Mouse (Mus musculus): Measurements from ENCODE around the gene Shld2. TPM values are rescaled to one million over a fixed set of nuclear protein-coding genes. Genes with fewer than 3 reads are reported as not detected.

The Shld2 gene
- polyA plus RNA-seq, 1 experiment from 2014 or later, result 10.0 TPM

DNA sequence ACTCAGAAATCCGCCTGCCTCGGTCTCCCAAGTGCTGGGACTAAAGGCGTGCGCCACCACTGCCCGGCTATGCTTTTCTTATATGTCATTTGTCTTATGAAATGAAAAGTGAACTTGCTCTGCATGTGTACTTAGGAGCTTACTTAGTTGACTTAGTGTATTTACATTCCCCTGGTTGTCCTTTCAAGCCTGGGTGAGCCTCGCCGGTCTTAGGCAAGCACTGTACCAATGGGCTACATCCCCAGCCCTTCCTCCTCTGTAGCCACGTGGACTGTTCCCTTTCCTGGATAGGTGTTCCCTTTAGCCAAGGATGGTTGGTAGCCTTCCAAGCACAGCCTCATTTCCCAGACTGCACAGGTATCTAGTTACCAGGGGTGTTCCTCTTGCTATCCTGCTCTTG lies 38.7 kb upstream of the Shld2 start:
- Histone ChIP-seq H3K4me1 (ENCODE audit: control insufficient read depth, insufficient read depth, low read length) (no peaks in the 10 kb centered on the region), H3K27me3 (ENCODE audit: control insufficient read depth, insufficient read depth, low read length) (no peaks in the 10 kb centered on the region), H3K27ac (replicated peaks; ENCODE audit: low read depth, low read length) (no peak overlapping the region), H3K9me3 (replicated peaks; ENCODE audit: control insufficient read depth, low read length) (no peaks in the 10 kb centered on the region), H3K9ac (replicated peaks; ENCODE audit: low read length) (no peak overlapping the region), H3K36me3 (replicated peaks; ENCODE audit: control insufficient read depth, insufficient read depth, low read depth, low read length) (no peaks in the 10 kb centered on the region), H3K4me2 (ENCODE audit: low read depth, low read length) (no peak overlapping the region), H3K4me3 (ENCODE audit: low read depth, low read length) (no peak overlapping the region)
- no peak for ATAC-seq (replicated peaks; ENCODE audit: insufficient number of reproducible peaks, low FRiP score, low TSS enrichment, low read depth)
- no peak for DNase-seq (ENCODE audit: low spot score)
- 84% methylated on average over 8 of the region's 8 CpGs for WGBS

DNA sequence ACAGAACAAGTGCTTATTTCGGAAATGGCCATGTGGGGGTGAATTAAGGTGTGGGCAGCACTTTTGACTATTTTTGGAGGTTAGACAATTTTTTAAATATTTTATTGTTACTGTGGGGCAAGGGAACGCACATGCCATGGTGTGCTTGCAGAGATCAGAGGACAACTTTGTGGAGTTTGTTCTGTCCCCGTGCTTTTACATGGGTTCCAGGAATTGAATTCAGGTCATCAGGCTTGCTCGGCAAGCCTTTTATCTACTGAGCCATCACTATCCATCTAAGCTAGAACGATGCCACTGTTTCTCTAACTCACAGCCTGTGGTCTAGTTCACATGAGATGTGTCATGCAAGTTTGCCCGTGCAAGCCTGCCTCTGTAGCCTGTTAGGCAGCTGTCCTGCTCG lies 38.0 kb upstream of the Shld2 start:
- Histone ChIP-seq H3K9ac (replicated peaks; ENCODE audit: low read length) (no peak overlapping the region), H3K9me3 (replicated peaks; ENCODE audit: control insufficient read depth, low read length) (no peaks in the 10 kb centered on the region), H3K27ac (replicated peaks; ENCODE audit: low read depth, low read length) (no peak overlapping the region), H3K27me3 (ENCODE audit: control insufficient read depth, insufficient read depth, low read length) (no peaks in the 10 kb centered on the region), H3K4me1 (ENCODE audit: control insufficient read depth, insufficient read depth, low read length) (no peaks in the 10 kb centered on the region), H3K36me3 (replicated peaks; ENCODE audit: control insufficient read depth, insufficient read depth, low read depth, low read length) (no peaks in the 10 kb centered on the region), H3K4me2 (ENCODE audit: low read depth, low read length) (no peak overlapping the region), H3K4me3 (ENCODE audit: low read depth, low read length) (no peak overlapping the region)
- 79% methylated on average over 7 of the region's 7 CpGs for WGBS
- ATAC-seq (replicated peaks; ENCODE audit: insufficient number of reproducible peaks, low FRiP score, low TSS enrichment, low read depth) (no peak), DNase-seq (ENCODE audit: low spot score) (no peak)

DNA sequence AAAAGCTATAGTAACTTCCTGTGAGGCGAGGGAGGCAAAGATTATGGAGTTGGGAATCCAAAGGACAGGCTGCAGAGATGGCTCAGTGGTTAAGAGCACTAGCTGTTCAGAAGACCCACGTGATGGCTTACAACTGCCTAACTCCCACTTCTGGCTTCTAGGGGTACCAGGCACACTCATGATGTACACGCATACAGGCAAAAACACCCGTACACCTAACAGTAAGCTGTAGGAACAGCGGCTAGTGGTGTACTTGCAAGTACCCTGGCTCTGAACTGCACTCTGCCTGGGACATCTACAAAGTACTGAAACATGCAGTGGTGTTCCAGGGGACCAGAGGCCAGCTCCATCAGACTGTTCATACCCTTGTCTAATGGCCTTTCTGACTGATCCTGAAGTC lies 36.8 kb upstream of the Shld2 start:
- WGBS, result 95% methylated on average over 5 of the region's 5 CpGs
- H3K4me1 ChIP-seq (ENCODE audit: control insufficient read depth, insufficient read depth, low read length), result no peaks in the 10 kb centered on the region
- H3K27ac ChIP-seq (replicated peaks; ENCODE audit: low read depth, low read length), result no peak overlapping the region
- peaks cover under 1% of the 10 kb centered on the region for H3K36me3 ChIP-seq (replicated peaks; ENCODE audit: control insufficient read depth, insufficient read depth, low read depth, low read length)
- no peak for ATAC-seq (replicated peaks; ENCODE audit: insufficient number of reproducible peaks, low FRiP score, low TSS enrichment, low read depth)
- no peak overlapping the region for H3K9ac ChIP-seq (replicated peaks; ENCODE audit: low read length)
- no peaks in the 10 kb centered on the region for H3K9me3 ChIP-seq (replicated peaks; ENCODE audit: control insufficient read depth, low read length)
- no peak for DNase-seq (ENCODE audit: low spot score)
- no peak overlapping the region for H3K4me3 ChIP-seq (ENCODE audit: low read depth, low read length)
- no peak overlapping the region for H3K4me2 ChIP-seq (ENCODE audit: low read depth, low read length)
- H3K27me3 ChIP-seq (ENCODE audit: control insufficient read depth, insufficient read depth, low read length), result no peaks in the 10 kb centered on the region

DNA sequence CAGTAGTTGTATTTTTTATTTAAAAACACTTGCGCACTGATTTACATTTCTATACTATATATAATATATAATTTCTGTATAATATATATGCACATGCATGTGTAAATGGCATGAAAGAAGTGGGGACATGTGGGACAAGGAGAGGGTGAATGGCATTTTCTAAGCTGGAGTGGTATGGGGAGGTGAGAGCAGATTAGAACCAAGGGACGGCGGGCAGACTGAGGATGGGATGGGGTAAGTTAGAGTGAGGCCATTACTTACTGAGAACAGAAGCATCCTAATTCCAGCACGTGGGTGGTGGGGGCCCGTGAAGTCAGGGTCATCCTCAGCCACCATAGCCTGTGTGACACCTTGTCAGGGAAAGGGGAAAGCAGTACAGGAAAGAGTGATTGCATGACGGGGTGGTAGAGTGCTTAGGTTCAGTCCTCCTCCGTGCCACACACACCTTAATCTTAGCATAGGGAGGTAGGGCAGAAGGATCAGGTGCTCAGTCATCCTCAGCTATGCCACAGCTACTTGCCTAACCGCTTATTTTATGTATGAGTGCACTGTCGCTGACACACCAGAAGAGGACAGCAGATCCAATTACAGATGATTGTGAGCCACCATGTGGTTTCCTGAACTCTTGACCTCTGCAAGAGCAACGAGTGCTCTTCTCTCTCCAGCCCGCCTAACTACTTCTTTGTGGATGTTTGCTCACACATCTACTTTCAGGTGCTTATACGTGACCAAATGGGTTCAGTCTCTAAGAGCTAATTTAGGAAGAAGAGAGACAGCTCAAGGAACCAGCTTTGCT lies 35.7 kb upstream of the Shld2 start:
- Histone ChIP-seq H3K9ac (replicated peaks; ENCODE audit: low read length) (no peak overlapping the region), H3K36me3 (replicated peaks; ENCODE audit: control insufficient read depth, insufficient read depth, low read depth, low read length) (peaks cover 2% of the 10 kb centered on the region), H3K27ac (replicated peaks; ENCODE audit: low read depth, low read length) (no peak overlapping the region), H3K9me3 (replicated peaks; ENCODE audit: control insufficient read depth, low read length) (no peaks in the 10 kb centered on the region), H3K4me2 (ENCODE audit: low read depth, low read length) (no peak overlapping the region), H3K4me1 (ENCODE audit: control insufficient read depth, insufficient read depth, low read length) (no peaks in the 10 kb centered on the region), H3K4me3 (ENCODE audit: low read depth, low read length) (no peak overlapping the region), H3K27me3 (ENCODE audit: control insufficient read depth, insufficient read depth, low read length) (no peaks in the 10 kb centered on the region)
- ATAC-seq (replicated peaks; ENCODE audit: insufficient number of reproducible peaks, low FRiP score, low TSS enrichment, low read depth) (0 out of 2 replicates have a peak, but pooled peaks have one; percentile 48), DNase-seq (ENCODE audit: low spot score) (peak; percentile 20)
- WGBS, result 56% methylated on average over 12 of the region's 12 CpGs

DNA sequence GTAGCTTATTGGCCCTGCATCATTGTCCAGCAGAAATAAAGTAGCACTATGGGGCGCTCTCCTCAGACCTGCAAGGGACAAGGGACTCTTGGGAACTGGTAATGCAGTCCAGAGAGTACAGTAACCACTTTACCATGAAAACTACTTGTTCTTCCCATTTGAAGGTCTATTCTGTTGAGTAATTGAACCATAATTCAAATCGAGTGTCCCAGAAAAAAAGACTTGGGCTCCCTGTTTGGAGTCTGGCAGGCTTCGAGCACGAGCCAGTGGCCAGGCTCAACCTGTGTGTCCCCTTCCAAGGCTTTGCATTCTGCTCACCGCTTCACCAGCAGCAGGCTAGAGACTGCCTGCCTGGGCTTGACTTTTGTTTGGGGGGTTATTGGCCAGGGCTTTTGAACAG lies 34.1 kb upstream of the Shld2 start:
- H3K27me3 ChIP-seq (ENCODE audit: control insufficient read depth, insufficient read depth, low read length), result no peaks in the 10 kb centered on the region
- no peak for DNase-seq (ENCODE audit: low spot score)
- no peak overlapping the region for H3K9ac ChIP-seq (replicated peaks; ENCODE audit: low read length)
- H3K4me2 ChIP-seq (ENCODE audit: low read depth, low read length), result no peak overlapping the region
- peaks cover 2% of the 10 kb centered on the region for H3K36me3 ChIP-seq (replicated peaks; ENCODE audit: control insufficient read depth, insufficient read depth, low read depth, low read length)
- no peak for ATAC-seq (replicated peaks; ENCODE audit: insufficient number of reproducible peaks, low FRiP score, low TSS enrichment, low read depth)
- whole genome bisulfite sequencing, result 83% methylated on average over 5 of the region's 5 CpGs
- H3K4me1 ChIP-seq (ENCODE audit: control insufficient read depth, insufficient read depth, low read length), result no peaks in the 10 kb centered on the region
- H3K27ac ChIP-seq (replicated peaks; ENCODE audit: low read depth, low read length), result no peak overlapping the region
- no peaks in the 10 kb centered on the region for H3K9me3 ChIP-seq (replicated peaks; ENCODE audit: control insufficient read depth, low read length)
- H3K4me3 ChIP-seq (ENCODE audit: low read depth, low read length), result no peak overlapping the region

DNA sequence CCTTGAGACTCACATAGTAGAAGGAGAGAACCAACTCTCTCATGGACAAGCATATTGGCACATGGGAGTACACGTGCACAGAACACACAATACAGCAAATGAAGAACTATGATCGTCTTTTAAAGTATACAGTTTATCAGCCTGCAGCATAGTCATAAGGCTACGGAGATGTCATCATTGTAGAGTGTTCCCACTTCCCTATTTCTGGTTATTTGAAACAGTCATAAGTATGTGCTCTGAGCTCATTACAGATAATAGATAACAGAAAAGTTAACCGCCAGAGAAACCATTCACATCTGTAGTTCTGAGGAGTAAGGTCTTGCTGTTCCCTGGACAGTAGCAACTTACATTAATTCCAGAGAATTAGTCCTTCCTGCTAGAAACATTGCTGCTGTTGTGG lies 32.8 kb upstream of the Shld2 start:
- 88% methylated on average over 4 of the region's 4 CpGs for WGBS
- Histone ChIP-seq H3K9me3 (replicated peaks; ENCODE audit: control insufficient read depth, low read length) (no peaks in the 10 kb centered on the region), H3K9ac (replicated peaks; ENCODE audit: low read length) (no peak overlapping the region), H3K4me3 (ENCODE audit: low read depth, low read length) (no peak overlapping the region), H3K27me3 (ENCODE audit: control insufficient read depth, insufficient read depth, low read length) (no peaks in the 10 kb centered on the region), H3K4me1 (ENCODE audit: control insufficient read depth, insufficient read depth, low read length) (no peaks in the 10 kb centered on the region), H3K27ac (replicated peaks; ENCODE audit: low read depth, low read length) (no peak overlapping the region), H3K4me2 (ENCODE audit: low read depth, low read length) (no peak overlapping the region), H3K36me3 (replicated peaks; ENCODE audit: control insufficient read depth, insufficient read depth, low read depth, low read length) (peaks cover 2% of the 10 kb centered on the region)
- DNase-seq (ENCODE audit: low spot score) (no peak), ATAC-seq (replicated peaks; ENCODE audit: insufficient number of reproducible peaks, low FRiP score, low TSS enrichment, low read depth) (no peak)

DNA sequence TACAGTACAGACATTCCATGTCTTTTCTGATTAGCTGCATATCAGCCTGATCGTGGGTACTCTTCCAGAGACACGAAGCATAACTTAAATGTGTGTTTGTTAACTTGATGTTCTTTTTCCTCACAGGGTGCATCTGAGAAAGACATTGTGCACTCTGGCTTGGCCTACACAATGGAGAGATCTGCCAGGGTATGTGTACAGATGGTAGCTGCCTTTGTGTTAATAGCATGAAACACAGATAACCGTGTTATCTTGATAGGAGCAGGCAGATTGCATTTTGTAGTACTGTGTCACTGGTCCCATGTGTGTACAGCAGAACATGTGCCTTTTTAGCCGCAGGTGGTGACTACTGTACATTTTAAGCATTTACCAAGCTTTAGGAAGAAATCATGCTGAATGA lies 31.7 kb upstream of the Shld2 start:
- Histone ChIP-seq H3K27ac (replicated peaks; ENCODE audit: low read depth, low read length) (no peak overlapping the region), H3K36me3 (replicated peaks; ENCODE audit: control insufficient read depth, insufficient read depth, low read depth, low read length) (peaks cover 2% of the 10 kb centered on the region), H3K4me1 (ENCODE audit: control insufficient read depth, insufficient read depth, low read length) (no peaks in the 10 kb centered on the region), H3K4me3 (ENCODE audit: low read depth, low read length) (no peak overlapping the region), H3K27me3 (ENCODE audit: control insufficient read depth, insufficient read depth, low read length) (no peaks in the 10 kb centered on the region), H3K9me3 (replicated peaks; ENCODE audit: control insufficient read depth, low read length) (no peaks in the 10 kb centered on the region), H3K4me2 (ENCODE audit: low read depth, low read length) (no peak overlapping the region), H3K9ac (replicated peaks; ENCODE audit: low read length) (no peak overlapping the region)
- ATAC-seq (replicated peaks; ENCODE audit: insufficient number of reproducible peaks, low FRiP score, low TSS enrichment, low read depth) (no peak), DNase-seq (ENCODE audit: low spot score) (no peak)
- WGBS, result 86% methylated on average over 4 of the region's 4 CpGs

DNA sequence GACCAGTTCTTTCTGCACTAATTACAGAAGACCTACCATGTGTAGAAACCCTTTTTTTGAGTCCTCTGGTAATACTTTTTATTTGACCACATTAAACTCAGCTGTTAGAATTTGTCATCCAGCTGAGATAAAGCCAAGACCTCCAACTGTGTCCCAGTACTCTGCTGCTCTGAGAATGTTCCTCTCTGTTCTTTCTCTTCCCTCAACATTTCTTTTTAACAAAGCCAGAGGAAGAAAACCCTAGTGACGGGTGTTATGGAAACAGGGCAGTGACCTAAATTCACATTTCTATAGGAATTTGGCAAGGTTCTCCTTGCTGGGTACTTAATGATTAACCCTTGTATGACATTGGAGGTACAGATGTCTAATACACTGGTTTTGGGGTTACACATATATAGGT lies 29.2 kb upstream of the Shld2 start:
- Histone ChIP-seq H3K9me3 (replicated peaks; ENCODE audit: control insufficient read depth, low read length) (no peaks in the 10 kb centered on the region), H3K36me3 (replicated peaks; ENCODE audit: control insufficient read depth, insufficient read depth, low read depth, low read length) (peaks cover 5% of the 10 kb centered on the region), H3K4me1 (ENCODE audit: control insufficient read depth, insufficient read depth, low read length) (no peaks in the 10 kb centered on the region), H3K4me2 (ENCODE audit: low read depth, low read length) (no peak overlapping the region), H3K4me3 (ENCODE audit: low read depth, low read length) (no peak overlapping the region), H3K27me3 (ENCODE audit: control insufficient read depth, insufficient read depth, low read length) (no peaks in the 10 kb centered on the region), H3K9ac (replicated peaks; ENCODE audit: low read length) (no peak overlapping the region), H3K27ac (replicated peaks; ENCODE audit: low read depth, low read length) (no peak overlapping the region)
- 76% methylated on average over 1 of the region's 1 CpGs for WGBS
- ATAC-seq (replicated peaks; ENCODE audit: insufficient number of reproducible peaks, low FRiP score, low TSS enrichment, low read depth) (no peak), DNase-seq (ENCODE audit: low spot score) (no peak)
